Mouse (Mus musculus): ENCODE measurements around the gene L3mbtl4. TPM values are rescaled to one million over a fixed set of nuclear protein-coding genes. Genes with fewer than 3 reads are reported as not detected.

L3mbtl4 gene
- polyA plus RNA-seq, 1 experiment from 2014 or later = not detected

DNA sequence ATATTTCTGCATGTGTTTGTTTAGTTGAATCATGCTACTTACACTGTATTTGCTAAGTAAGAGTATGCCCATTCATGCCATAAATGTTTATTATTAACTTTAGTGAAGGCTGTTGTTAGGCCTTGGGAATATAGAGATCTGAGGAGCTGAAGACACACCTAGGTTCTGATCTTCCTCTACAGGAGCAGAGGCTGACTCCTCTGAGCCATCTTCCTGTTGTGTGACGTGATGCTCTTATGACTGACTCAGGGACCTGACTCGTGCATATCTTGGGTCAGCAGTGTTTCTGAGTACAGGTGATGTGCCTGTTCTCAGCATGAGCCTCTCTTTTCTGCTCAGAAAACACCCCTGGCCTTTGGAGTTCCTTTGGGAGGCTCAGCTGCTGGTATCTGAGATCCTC is 7.3 kb downstream of the L3mbtl4 start:
- H3K4me3 ChIP-seq (ENCODE audit: low read depth, low read length) = no peak overlapping the region
- no peak for DNase-seq (ENCODE audit: low spot score)
- H3K27me3 ChIP-seq (ENCODE audit: control insufficient read depth, insufficient read depth, low read length) = no peaks in the 10 kb centered on the region
- no peak for ATAC-seq (ENCODE audit: insufficient number of reproducible peaks, low FRiP score, low TSS enrichment, low read depth)
- 0 out of 2 replicates have a peak, but pooled peaks cover 5% of the 10 kb centered on the region for H3K4me1 ChIP-seq (ENCODE audit: control insufficient read depth, insufficient read depth, low read length)
- H3K9me3 ChIP-seq (ENCODE audit: control insufficient read depth, low read length) = no peaks in the 10 kb centered on the region
- no peak overlapping the region for H3K4me2 ChIP-seq (ENCODE audit: low read depth, severe bottlenecking)
- H3K27ac ChIP-seq (replicated peaks; ENCODE audit: low read depth, low read length) = no peak overlapping the region
- H3K9ac ChIP-seq (ENCODE audit: low read length) = no peak overlapping the region
- H3K36me3 ChIP-seq (ENCODE audit: control insufficient read depth, insufficient read depth, low read length) = no peaks in the 10 kb centered on the region
- WGBS = 82% methylated on average over 2 of the region's 2 CpGs

DNA sequence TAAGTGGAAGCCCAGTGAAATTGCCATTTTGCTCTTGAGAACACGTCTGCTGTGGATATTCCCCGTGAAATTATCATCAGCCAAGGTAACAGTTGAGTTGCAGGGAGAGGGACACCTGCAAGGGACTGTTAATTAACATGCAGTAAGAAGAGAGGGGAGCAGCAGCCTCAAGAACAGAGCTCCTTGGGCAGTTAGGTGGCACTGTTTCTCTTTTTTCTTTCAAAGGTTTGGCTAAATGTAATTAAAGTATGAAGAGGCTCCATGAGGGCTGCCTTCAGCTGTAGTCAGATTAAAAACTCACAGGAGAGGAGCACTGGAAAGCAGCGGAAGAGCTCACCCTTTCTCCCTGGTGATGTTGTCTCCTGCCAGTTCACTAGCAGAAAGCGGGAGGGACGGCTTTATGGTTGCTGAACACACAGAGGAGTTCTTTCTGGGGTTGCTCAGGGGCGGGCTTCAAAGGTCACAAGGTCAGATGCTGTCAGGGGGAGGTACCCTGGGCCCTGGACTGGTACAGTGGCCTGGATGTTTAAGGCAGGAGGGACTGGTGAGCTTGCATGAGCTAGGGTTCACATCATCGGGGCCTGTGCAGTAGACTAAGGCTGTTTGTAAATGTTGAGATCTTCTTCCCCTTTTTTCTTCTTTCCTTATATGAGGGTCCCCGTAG is 11.7 kb downstream of the L3mbtl4 start:
- Histone ChIP-seq H3K27me3 (ENCODE audit: control insufficient read depth, insufficient read depth, low read length) (no peaks in the 10 kb centered on the region), H3K27ac (replicated peaks; ENCODE audit: low read depth, low read length) (no peak overlapping the region), H3K9ac (ENCODE audit: low read length) (no peak overlapping the region), H3K36me3 (ENCODE audit: control insufficient read depth, insufficient read depth, low read length) (no peaks in the 10 kb centered on the region), H3K4me1 (ENCODE audit: control insufficient read depth, insufficient read depth, low read length) (peaks cover 5% of the 10 kb centered on the region; the same call in 1 of the 2 replicates), H3K4me3 (ENCODE audit: low read depth, low read length) (no peak overlapping the region), H3K4me2 (ENCODE audit: low read depth, severe bottlenecking) (no peak overlapping the region), H3K9me3 (ENCODE audit: control insufficient read depth, low read length) (no peaks in the 10 kb centered on the region)
- DNase-seq (ENCODE audit: low spot score) = no peak
- WGBS = 41% methylated on average over 8 of the region's 8 CpGs
- ATAC-seq (ENCODE audit: insufficient number of reproducible peaks, low FRiP score, low TSS enrichment, low read depth) = 0 out of 2 replicates have a peak, but pooled peaks have one; percentile 47

DNA sequence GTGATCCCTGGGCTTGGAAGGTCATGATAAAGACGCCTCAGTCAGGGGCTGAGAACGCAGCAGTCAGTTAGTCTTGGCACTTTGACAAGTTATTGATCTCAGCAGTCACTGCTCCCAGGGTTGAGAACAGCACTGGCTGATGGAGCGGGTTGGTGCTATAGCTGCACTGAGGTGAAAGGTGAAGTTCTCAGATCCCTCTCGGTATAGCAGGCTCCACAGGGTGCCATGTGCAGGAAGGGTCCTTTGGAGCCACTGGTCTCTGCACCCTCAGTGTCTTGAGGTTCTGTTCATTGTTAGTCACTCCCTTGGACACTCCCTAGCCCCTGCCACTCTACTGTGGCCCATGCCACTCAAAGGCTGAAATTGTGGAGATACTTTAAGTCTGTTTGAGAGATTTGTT is 14.5 kb downstream of the L3mbtl4 start:
- Histone ChIP-seq H3K36me3 (ENCODE audit: control insufficient read depth, insufficient read depth, low read length) (no peaks in the 10 kb centered on the region), H3K4me2 (ENCODE audit: low read depth, severe bottlenecking) (no peak overlapping the region), H3K27ac (replicated peaks; ENCODE audit: low read depth, low read length) (no peak overlapping the region), H3K9me3 (ENCODE audit: control insufficient read depth, low read length) (no peaks in the 10 kb centered on the region), H3K27me3 (ENCODE audit: control insufficient read depth, insufficient read depth, low read length) (no peaks in the 10 kb centered on the region), H3K9ac (ENCODE audit: low read length) (no peak overlapping the region), H3K4me1 (ENCODE audit: control insufficient read depth, insufficient read depth, low read length) (peaks cover 5% of the 10 kb centered on the region; the same call in 1 of the 2 replicates), H3K4me3 (ENCODE audit: low read depth, low read length) (no peak overlapping the region)
- ATAC-seq (ENCODE audit: insufficient number of reproducible peaks, low FRiP score, low TSS enrichment, low read depth) = no peak
- DNase-seq (ENCODE audit: low spot score) = no peak
- 82% methylated on average over 4 of the region's 4 CpGs for WGBS

DNA sequence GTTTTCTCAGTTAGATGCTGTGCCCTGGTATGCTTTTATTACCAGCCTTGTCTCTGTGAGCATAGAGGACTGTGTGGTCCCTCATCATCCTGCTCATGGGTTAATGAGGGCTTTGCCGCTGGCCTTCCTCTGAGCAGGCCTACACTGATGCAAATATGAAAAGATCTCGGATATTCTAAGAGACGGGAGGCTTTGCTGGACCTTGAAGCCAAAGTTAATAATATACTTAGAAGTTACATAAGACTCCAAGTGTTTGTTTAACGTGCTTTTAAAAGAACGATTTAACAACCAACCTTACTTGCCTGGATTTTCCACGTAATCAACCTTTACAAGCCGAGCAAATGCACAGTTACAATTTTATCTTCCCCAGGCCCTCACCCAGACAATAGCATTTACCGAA is 15.1 kb downstream of the L3mbtl4 start:
- WGBS = 69% methylated on average over 8 of the region's 8 CpGs

DNA sequence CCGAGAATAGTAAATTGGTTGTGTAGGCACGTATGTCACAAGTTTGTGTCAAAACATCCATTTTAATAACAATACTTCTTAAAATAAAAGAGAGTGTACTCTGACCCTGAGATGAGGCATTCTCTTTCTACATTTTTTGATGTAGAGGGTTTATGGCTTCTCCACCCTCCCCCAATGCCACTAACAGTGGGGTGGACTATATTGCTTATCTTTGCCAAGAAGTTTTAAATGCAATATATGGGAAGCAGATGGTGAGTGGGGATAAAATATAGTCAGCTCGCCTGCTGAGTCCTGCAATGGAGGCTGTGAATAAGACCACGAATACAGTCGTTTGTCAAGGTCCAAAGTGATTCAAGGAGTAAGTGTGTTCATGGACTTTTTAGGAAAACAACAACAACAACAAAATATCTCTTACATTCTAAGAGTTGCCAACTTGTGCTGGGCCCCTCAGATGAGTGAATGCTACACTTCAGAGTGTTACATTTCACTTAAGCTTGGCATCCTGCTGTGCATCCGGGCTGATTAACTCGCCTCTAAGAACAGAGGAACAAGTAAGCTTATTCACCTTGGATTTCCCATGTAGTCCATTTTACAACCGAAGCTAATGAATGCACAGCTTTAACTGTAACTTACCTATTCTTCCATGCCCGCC is 18.2 kb downstream of the L3mbtl4 start:
- WGBS = 36% methylated on average over 9 of the region's 9 CpGs
- Histone ChIP-seq H3K27me3 (ENCODE audit: control insufficient read depth, insufficient read depth, low read length) (no peaks in the 10 kb centered on the region), H3K4me1 (ENCODE audit: control insufficient read depth, insufficient read depth, low read length) (no peaks in the 10 kb centered on the region; the same call in 1 of the 2 replicates), H3K27ac (replicated peaks; ENCODE audit: low read depth, low read length) (no peak overlapping the region; the same call in 1 of the 2 replicates), H3K9me3 (ENCODE audit: control insufficient read depth, low read length) (no peaks in the 10 kb centered on the region), H3K4me3 (ENCODE audit: low read depth, low read length) (no peak overlapping the region), H3K9ac (ENCODE audit: low read length) (no peak overlapping the region), H3K36me3 (ENCODE audit: control insufficient read depth, insufficient read depth, low read length) (no peaks in the 10 kb centered on the region), H3K4me2 (ENCODE audit: low read depth, severe bottlenecking) (no peak overlapping the region)
- peak; percentile 47 for DNase-seq (ENCODE audit: low spot score)
- 0 out of 2 replicates have a peak, but pooled peaks have one; percentile 13 for ATAC-seq (ENCODE audit: insufficient number of reproducible peaks, low FRiP score, low TSS enrichment, low read depth)

More for the DNA sequence above, 15.1 kb downstream of the L3mbtl4 start:
- no peak for DNase-seq (ENCODE audit: low spot score)
- no peak for ATAC-seq (ENCODE audit: insufficient number of reproducible peaks, low FRiP score, low TSS enrichment, low read depth)
- Histone ChIP-seq H3K9me3 (ENCODE audit: control insufficient read depth, low read length) (no peaks in the 10 kb centered on the region), H3K9ac (ENCODE audit: low read length) (no peak overlapping the region), H3K27ac (replicated peaks; ENCODE audit: low read depth, low read length) (no peak overlapping the region), H3K4me1 (ENCODE audit: control insufficient read depth, insufficient read depth, low read length) (peaks cover 5% of the 10 kb centered on the region; the same call in 1 of the 2 replicates), H3K4me3 (ENCODE audit: low read depth, low read length) (no peak overlapping the region), H3K27me3 (ENCODE audit: control insufficient read depth, insufficient read depth, low read length) (no peaks in the 10 kb centered on the region), H3K4me2 (ENCODE audit: low read depth, severe bottlenecking) (no peak overlapping the region), H3K36me3 (ENCODE audit: control insufficient read depth, insufficient read depth, low read length) (no peaks in the 10 kb centered on the region)

DNA sequence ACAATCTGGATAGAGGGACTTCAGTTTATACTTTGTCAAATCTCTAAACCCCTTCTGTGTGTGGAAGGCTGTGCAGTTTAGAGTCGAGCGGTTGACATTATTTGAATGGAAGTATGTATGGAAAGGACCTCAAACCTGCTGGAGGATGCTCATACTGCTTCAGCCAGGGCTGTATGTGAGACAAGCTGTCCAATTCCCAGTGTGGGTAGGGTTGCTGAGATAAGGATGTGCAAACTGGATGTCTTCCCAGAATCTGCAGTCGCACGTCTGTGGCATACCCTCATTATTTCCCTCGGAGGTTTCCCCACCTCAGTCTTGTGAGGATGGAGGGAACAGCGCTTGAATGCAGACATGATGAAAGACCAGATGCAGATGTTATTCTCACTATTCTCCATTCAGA is 34.8 kb downstream of the L3mbtl4 start:
- H3K27me3 ChIP-seq (ENCODE audit: control insufficient read depth, insufficient read depth, low read length) = no peaks in the 10 kb centered on the region
- H3K9ac ChIP-seq (ENCODE audit: low read length) = no peak overlapping the region
- no peak overlapping the region for H3K4me2 ChIP-seq (ENCODE audit: low read depth, severe bottlenecking)
- ATAC-seq (ENCODE audit: insufficient number of reproducible peaks, low FRiP score, low TSS enrichment, low read depth) = no peak
- H3K36me3 ChIP-seq (ENCODE audit: control insufficient read depth, insufficient read depth, low read length) = no peaks in the 10 kb centered on the region
- 85% methylated on average over 6 of the region's 6 CpGs for WGBS
- H3K27ac ChIP-seq (replicated peaks; ENCODE audit: low read depth, low read length) = no peak overlapping the region
- no peak for DNase-seq (ENCODE audit: low spot score)
- H3K4me3 ChIP-seq (ENCODE audit: low read depth, low read length) = no peak overlapping the region
- no peaks in the 10 kb centered on the region for H3K4me1 ChIP-seq (ENCODE audit: control insufficient read depth, insufficient read depth, low read length)
- H3K9me3 ChIP-seq (ENCODE audit: control insufficient read depth, low read length) = no peaks in the 10 kb centered on the region

DNA sequence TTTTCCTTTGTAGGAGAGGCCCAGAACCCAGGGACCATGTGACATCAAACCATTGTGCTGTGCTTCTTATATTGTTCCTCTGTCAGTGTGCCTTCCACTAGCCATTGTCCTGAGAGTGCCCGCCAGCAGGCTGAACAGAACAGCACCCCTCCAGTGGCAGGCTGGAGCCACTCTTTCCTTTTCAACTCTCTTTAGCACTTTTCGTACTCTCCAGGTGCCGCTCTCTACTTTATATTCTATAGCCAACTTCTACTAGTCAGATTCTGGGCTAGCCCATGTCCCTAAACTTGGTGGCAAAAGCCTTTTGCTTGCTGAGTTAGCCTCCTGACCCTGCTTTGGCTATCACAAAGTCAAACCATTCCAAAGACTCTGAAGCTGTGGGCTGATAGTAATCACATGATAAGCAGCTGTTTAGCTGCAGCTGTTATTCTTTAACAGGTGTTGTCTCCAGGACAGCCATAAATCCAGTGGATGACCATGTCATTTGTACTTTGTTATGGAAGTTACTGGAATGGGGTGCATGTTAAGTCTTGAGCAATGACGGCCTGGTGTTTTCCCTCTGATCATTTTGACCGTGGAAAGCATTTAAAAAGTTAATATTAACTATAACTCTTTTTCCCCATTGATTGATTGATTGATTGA is 38.8 kb downstream of the L3mbtl4 start:
- ATAC-seq (ENCODE audit: insufficient number of reproducible peaks, low FRiP score, low TSS enrichment, low read depth) (no peak), DNase-seq (ENCODE audit: low spot score) (no peak)
- Histone ChIP-seq H3K9me3 (ENCODE audit: control insufficient read depth, low read length) (no peaks in the 10 kb centered on the region), H3K4me1 (ENCODE audit: control insufficient read depth, insufficient read depth, low read length) (no peaks in the 10 kb centered on the region), H3K4me3 (ENCODE audit: low read depth, low read length) (no peak overlapping the region), H3K36me3 (ENCODE audit: control insufficient read depth, insufficient read depth, low read length) (no peaks in the 10 kb centered on the region), H3K4me2 (ENCODE audit: low read depth, severe bottlenecking) (no peak overlapping the region), H3K27ac (replicated peaks; ENCODE audit: low read depth, low read length) (no peak overlapping the region), H3K27me3 (ENCODE audit: control insufficient read depth, insufficient read depth, low read length) (no peaks in the 10 kb centered on the region), H3K9ac (ENCODE audit: low read length) (no peak overlapping the region)
- 84% methylated on average over 5 of the region's 5 CpGs for WGBS

DNA sequence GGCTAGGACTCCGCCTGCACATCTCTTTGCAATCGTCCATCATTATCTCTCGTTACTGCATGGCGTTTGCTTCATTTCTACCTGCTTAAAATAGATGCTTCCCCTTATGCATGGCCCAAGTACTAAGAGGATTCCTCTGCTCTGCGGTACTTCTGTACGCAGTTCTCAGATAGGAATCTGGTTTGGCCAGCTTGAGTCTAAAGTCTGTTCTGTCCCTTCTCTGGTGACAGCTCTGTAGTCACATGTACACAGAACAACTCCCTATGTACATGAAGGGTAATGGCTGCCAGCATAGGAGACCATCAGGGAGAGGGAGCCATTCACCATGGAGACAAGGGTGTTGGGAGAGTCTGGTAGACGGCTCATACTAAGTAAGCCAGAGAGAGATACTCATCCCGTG is 47.3 kb downstream of the L3mbtl4 start:
- no peak overlapping the region for H3K4me3 ChIP-seq (ENCODE audit: low read depth, low read length)
- no peaks in the 10 kb centered on the region for H3K4me1 ChIP-seq (ENCODE audit: control insufficient read depth, insufficient read depth, low read length)
- ATAC-seq (ENCODE audit: insufficient number of reproducible peaks, low FRiP score, low TSS enrichment, low read depth) (no peak), DNase-seq (ENCODE audit: low spot score) (no peak)
- no peak overlapping the region for H3K4me2 ChIP-seq (ENCODE audit: low read depth, severe bottlenecking)
- 92% methylated on average over 8 of the region's 8 CpGs for WGBS
- H3K27me3 ChIP-seq (ENCODE audit: control insufficient read depth, insufficient read depth, low read length) = no peaks in the 10 kb centered on the region
- no peaks in the 10 kb centered on the region for H3K9me3 ChIP-seq (ENCODE audit: control insufficient read depth, low read length)
- H3K9ac ChIP-seq (ENCODE audit: low read length) = no peak overlapping the region
- no peaks in the 10 kb centered on the region for H3K36me3 ChIP-seq (ENCODE audit: control insufficient read depth, insufficient read depth, low read length)
- no peak overlapping the region for H3K27ac ChIP-seq (replicated peaks; ENCODE audit: low read depth, low read length)

Measured in limb, embryonic 11.5 days (tissue).